Mouse (Mus musculus): Measurements from ENCODE around the gene Hexb.

GRCm38 (mm10) chr13:97247754-97248153 lies 49.6 kb upstream of the Hexb start:
- TF ChIP-seq POLR2AphosphoS5 (IDR thresholded peaks at IDR 0.05; ENCODE audit: insufficient replicate concordance, low read depth, low read length) = no peak
- no peak for TF ChIP-seq CTCF (IDR thresholded peaks at IDR 0.05; ENCODE audit: low read depth, low read length)
- no peak for TF ChIP-seq GATA1 (IDR thresholded peaks at IDR 0.05; ENCODE audit: borderline replicate concordance, low read length)
- TF ChIP-seq TAL1 (conservative IDR thresholded peaks at IDR 0.05; ENCODE audit: low read depth, low read length) = no peak
- TF ChIP-seq GATA2 (IDR thresholded peaks at IDR 0.05; ENCODE audit: borderline replicate concordance, low read depth, low read length) = no peak

Measured in G1E (cell line).